Mouse (Mus musculus): Measurements from ENCODE around the gene Gm438.

DNA sequence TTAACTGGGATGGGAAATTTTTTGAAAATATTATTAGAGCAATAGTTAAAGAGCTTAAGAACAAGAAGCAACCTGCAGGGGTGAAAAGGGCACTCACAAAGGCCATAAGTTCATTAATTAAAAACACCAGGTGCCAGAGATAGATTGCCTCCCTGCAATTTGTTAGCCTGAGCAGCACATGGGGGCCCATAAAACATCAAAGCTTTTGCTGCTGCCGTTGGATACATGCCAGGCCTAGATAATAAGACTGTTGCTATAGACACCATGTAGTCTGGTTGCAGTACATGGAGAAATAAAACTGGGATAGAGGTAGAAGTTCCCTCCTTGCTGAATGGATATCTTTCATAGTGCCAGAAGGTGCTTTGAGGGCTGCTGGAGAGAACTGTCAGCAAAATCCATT, 37.2 kb downstream of the Gm438 start:
- TF ChIP-seq POLR2AphosphoS2 (IDR thresholded peaks at IDR 0.05; ENCODE audit: insufficient read length, low read depth) (no peak), MAX (IDR thresholded peaks at IDR 0.05; ENCODE audit: low read depth) (no peak), POLR2A (IDR thresholded peaks at IDR 0.05; ENCODE audit: insufficient read length, low read depth) (no peak), TCF3 (IDR thresholded peaks at IDR 0.05; ENCODE audit: insufficient read length, low read depth) (no peak)

Data from myocyte (in vitro differentiated cells).